In the genomic region with DNA sequence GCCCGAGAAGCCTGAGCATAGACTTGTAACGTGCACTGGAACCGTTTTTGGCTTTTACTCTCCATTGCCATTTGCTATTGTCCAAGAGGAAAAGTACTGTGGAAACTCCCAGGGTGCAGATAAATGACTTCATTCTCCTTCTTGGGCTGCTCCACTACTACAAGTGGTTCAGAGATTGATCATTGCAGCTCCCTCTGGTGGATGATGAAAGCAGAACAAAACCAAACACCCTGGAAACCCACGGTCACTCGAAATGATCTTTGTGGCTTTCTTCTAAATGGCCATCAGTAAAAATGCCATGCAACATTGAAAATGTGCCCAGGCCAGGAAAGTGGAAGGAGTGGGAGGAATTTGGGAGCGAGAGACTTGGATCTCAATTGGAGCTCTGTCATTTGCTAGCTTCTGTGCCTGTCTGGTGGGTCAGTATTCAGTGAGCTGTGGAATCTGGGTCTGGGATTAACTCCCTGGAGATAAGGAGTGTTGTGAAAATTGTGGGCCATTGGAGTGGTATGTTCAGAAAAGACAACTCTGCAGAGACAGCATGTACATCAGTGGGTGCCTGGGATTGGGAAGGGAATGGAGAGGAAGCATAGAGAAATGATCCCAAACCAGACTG, we compare ENCODE assay signal across 8 mouse cellular contexts.
DNase-seq lines count a peak whose midpoint lies in the region; ATAC-seq lines count a peak whose summit lies in the region.

No protein-coding gene starts in this region.

- H3K9ac ChIP-seq in hindbrain, embryonic 13.5 days, result no peak overlapping the region

- H3K27me3 ChIP-seq in hindbrain, embryonic 13.5 days, result no peaks in the 10 kb centered on the region

- no peaks in the 10 kb centered on the region for H3K4me1 ChIP-seq in hindbrain, embryonic 13.5 days (replicated peaks)

- H3K36me3 ChIP-seq in hindbrain, embryonic 13.5 days, result no peaks in the 10 kb centered on the region

- peak; percentile 81 for ATAC-seq in hindbrain, embryonic 13.5 days (ENCODE audit: low FRiP score)
- ATAC-seq in megakaryocyte, adult 5-6 weeks (ENCODE audit: poor library complexity, severe bottlenecking), result peak; percentile 81

- H3K4me2 ChIP-seq in hindbrain, embryonic 13.5 days, result no peak overlapping the region

- WGBS in hindbrain, embryonic 13.5 days, result 35% methylated on average over 6 of the region's 6 CpGs

- no peak overlapping the region for H3K27ac ChIP-seq in hindbrain, embryonic 13.5 days

- peak; percentile 7 for DNase-seq in ovary, postnatal 10 days (ENCODE audit: low spot score)
- DNase-seq in ovary, adult 18-20 months (ENCODE audit: low spot score), result no peak
- DNase-seq in cerebellum, adult 18-20 months, result peak; percentile 66 to 68
- peak; percentile 65 for DNase-seq in forelimb bud, embryonic 11.5 days (ENCODE audit: low read depth, low spot score)
- peak; percentile 71 for DNase-seq in layer of hippocampus, adult 9-10 months (ENCODE audit: low spot score)
- peak; percentile 30 for DNase-seq in right cerebral cortex, postnatal 14 days

- no peak overlapping the region for H3K4me3 ChIP-seq in hindbrain, embryonic 13.5 days

- no peaks in the 10 kb centered on the region for H3K9me3 ChIP-seq in hindbrain, embryonic 13.5 days
